Mouse (Mus musculus): ENCODE measurements around the gene Kcmf1. TPM values are rescaled to one million over a fixed set of nuclear protein-coding genes. Genes with fewer than 3 reads are reported as not detected.

Kcmf1 gene
- polyA plus RNA-seq, 1 experiment from 2014 or later = 35.1 TPM

DNA sequence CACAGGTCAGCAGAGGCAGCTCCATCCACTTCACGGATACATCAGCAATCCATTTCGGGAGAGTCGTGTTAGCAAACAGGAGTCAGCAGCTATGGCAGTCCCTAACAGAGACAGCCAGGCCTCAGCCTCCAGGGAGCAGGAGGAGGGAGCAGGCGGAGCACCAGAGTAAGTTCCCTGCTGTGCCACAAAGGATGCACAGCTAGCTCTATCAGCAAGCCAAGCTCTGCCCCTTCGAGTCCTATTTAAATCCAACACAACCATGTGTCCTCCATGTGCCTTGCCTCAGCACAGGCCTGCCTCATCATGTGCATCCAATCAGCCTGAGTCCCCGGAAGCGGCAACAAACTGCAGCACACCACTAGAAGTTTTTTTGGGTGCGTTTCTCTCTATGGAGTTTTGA is 23.6 kb upstream of the Kcmf1 start:
- WGBS = 86% methylated on average over 8 of the region's 8 CpGs
- H3K27ac ChIP-seq (replicated peaks) = no peak overlapping the region

DNA sequence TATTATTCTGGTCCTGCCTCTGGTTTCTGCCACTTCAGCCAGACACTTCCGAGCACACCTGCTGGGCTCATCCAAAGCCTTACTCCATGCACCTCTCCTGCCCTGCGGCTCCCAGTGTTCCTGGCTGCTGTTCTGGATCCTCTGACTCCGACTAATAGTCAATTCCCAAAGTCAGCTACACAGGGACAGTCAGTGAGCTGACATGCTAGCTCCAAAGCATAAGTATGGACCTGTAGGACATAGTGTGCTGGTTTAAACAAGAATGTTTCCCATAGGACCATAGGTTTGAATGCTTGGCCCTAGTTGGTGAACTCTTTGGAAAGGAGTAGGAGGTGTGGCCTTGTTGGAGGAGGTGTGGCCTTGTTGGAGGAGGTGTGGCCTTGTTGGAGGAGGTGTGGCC is 21.3 kb upstream of the Kcmf1 start:
- H3K36me3 ChIP-seq = no peaks in the 10 kb centered on the region
- 92% methylated on average over 3 of the region's 3 CpGs for WGBS

More for the DNA sequence above, 23.6 kb upstream of the Kcmf1 start:
- Histone ChIP-seq H3K36me3 (no peaks in the 10 kb centered on the region), H3K4me2 (no peak overlapping the region), H3K4me1 (replicated peaks) (no peaks in the 10 kb centered on the region), H3K4me3 (no peak overlapping the region), H3K9me3 (no peaks in the 10 kb centered on the region), H3K9ac (no peak overlapping the region), H3K27me3 (no peaks in the 10 kb centered on the region)
- no peak for ATAC-seq (ENCODE audit: low read depth)

DNA sequence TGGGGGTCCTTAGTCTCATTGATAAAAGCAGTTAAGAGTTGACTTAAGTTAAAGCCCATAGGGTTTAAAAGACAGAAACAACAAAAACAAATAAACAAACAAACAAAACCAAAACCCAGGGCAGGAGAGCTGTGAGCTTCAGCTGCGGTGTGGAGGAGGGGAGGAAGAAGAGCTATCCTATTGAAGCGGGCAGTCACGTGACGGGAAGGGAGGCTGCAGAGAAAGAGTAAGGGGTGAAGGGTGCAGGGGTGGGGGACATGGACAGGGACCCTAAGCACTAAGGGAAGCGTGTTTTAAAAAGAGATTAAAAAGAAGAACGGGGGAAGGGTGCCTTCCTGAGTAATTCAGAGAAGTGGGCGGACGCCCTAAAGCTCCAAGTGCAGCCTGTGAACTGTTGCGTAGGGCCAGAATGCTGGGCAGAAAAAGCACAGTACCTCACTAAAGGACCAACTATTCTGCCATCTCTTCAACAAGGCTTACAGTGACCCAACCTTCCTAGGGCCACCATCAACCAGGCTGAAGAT is 18.8 kb upstream of the Kcmf1 start:
- ATAC-seq (ENCODE audit: low read depth) = no peak
- Histone ChIP-seq H3K4me3 (no peak overlapping the region), H3K27me3 (no peaks in the 10 kb centered on the region), H3K4me1 (replicated peaks) (no peaks in the 10 kb centered on the region), H3K9me3 (no peaks in the 10 kb centered on the region), H3K36me3 (no peaks in the 10 kb centered on the region), H3K9ac (no peak overlapping the region), H3K4me2 (no peak overlapping the region), H3K27ac (replicated peaks) (no peak overlapping the region)
- 75% methylated on average over 9 of the region's 9 CpGs for WGBS

More for the DNA sequence above, 21.3 kb upstream of the Kcmf1 start:
- no peaks in the 10 kb centered on the region for H3K4me1 ChIP-seq (replicated peaks)
- no peaks in the 10 kb centered on the region for H3K27me3 ChIP-seq
- no peak overlapping the region for H3K4me3 ChIP-seq
- no peaks in the 10 kb centered on the region for H3K9me3 ChIP-seq
- no peak for ATAC-seq (ENCODE audit: low read depth)
- no peak overlapping the region for H3K9ac ChIP-seq
- H3K27ac ChIP-seq (replicated peaks) = no peak overlapping the region
- H3K4me2 ChIP-seq = no peak overlapping the region

DNA sequence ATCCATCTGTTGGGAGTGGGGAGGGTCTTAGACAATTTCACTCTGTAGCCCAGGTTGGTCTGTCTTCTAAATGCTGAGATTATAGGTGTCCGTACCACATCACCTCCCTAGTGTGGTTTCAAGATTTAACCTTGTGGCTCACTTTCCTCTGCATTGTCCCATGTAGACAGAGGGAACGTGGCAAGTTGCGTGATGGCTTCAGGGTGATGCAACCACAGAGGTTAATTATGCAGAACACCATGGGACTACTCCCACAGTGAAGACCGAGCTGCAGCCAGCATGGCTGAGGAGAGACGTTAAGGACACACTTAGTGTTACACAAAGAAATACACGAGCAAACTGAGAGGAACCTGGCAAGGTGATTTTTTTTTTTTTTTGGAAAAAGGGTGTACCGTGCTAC is 16.6 kb upstream of the Kcmf1 start:
- H3K9ac ChIP-seq = no peak overlapping the region
- no peak overlapping the region for H3K4me3 ChIP-seq
- no peaks in the 10 kb centered on the region for H3K36me3 ChIP-seq
- H3K4me2 ChIP-seq = no peak overlapping the region
- no peak for ATAC-seq (ENCODE audit: low read depth)
- WGBS = 86% methylated on average over 7 of the region's 7 CpGs
- no peaks in the 10 kb centered on the region for H3K4me1 ChIP-seq (replicated peaks)
- H3K27me3 ChIP-seq = no peaks in the 10 kb centered on the region
- H3K27ac ChIP-seq (replicated peaks) = no peak overlapping the region
- no peaks in the 10 kb centered on the region for H3K9me3 ChIP-seq

DNA sequence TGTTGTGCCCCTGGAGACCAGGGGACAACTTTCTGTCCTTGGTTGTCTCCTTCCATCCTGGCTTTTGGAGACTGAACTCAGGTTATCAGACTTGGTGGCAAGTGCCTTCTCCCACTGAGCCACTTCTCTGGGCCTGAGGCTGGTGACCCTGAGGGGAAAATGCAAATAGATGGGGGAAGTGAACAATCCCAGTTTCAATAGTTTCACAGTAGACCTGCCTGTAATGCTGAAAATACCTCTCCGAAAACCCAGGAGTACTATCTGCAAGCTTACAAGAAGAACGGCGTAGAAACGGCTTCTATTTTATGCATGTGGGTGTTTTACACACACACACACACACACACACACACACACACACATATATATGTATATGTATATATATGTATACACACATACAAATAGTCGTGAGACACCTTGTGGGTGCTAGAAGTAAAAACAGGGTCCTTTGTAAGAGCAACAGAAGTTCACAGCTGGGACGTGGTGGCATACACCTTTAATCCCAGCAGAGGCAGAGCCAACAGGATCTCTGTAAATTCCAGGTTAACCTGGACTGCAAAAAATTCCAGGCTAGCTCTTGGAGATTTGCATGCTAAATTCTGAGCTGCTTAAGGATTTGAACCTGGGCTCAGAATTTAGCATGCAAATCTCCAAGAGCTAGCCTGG is 14.4 kb upstream of the Kcmf1 start:
- H3K36me3 ChIP-seq = no peaks in the 10 kb centered on the region
- no peak for ATAC-seq (ENCODE audit: low read depth)
- no peaks in the 10 kb centered on the region for H3K9me3 ChIP-seq
- H3K9ac ChIP-seq = no peak overlapping the region
- H3K27me3 ChIP-seq = no peaks in the 10 kb centered on the region
- H3K4me1 ChIP-seq (replicated peaks) = no peaks in the 10 kb centered on the region
- WGBS = 79% methylated on average over 6 of the region's 6 CpGs
- no peak overlapping the region for H3K4me3 ChIP-seq
- H3K27ac ChIP-seq (replicated peaks) = no peak overlapping the region
- no peak overlapping the region for H3K4me2 ChIP-seq

DNA sequence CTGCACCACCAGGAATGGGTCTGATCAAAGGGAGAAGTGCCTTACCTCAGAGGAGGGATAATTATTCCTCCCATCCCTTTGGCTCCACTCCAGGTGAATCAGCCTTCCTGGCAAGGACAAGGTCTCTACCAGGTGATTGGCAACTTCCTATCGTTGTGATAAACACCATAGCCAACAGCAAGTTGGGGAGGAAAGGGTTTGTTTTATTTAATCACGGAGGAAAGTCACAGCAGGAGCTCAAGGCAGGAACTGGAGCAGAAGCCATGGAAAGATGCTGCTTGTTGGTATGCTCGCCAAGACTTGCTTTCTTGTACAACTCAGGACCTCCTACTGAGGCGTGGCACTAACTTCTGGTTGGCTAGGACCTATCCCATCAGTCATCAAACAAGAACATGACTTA is 11.5 kb upstream of the Kcmf1 start:
- no peak overlapping the region for H3K9ac ChIP-seq
- 66% methylated on average over 4 of the region's 4 CpGs for WGBS
- no peaks in the 10 kb centered on the region for H3K4me1 ChIP-seq (replicated peaks)
- H3K4me2 ChIP-seq = no peak overlapping the region
- no peak overlapping the region for H3K4me3 ChIP-seq
- no peaks in the 10 kb centered on the region for H3K36me3 ChIP-seq
- no peaks in the 10 kb centered on the region for H3K27me3 ChIP-seq
- no peaks in the 10 kb centered on the region for H3K9me3 ChIP-seq
- no peak overlapping the region for H3K27ac ChIP-seq (replicated peaks)
- ATAC-seq (ENCODE audit: low read depth) = no peak

DNA sequence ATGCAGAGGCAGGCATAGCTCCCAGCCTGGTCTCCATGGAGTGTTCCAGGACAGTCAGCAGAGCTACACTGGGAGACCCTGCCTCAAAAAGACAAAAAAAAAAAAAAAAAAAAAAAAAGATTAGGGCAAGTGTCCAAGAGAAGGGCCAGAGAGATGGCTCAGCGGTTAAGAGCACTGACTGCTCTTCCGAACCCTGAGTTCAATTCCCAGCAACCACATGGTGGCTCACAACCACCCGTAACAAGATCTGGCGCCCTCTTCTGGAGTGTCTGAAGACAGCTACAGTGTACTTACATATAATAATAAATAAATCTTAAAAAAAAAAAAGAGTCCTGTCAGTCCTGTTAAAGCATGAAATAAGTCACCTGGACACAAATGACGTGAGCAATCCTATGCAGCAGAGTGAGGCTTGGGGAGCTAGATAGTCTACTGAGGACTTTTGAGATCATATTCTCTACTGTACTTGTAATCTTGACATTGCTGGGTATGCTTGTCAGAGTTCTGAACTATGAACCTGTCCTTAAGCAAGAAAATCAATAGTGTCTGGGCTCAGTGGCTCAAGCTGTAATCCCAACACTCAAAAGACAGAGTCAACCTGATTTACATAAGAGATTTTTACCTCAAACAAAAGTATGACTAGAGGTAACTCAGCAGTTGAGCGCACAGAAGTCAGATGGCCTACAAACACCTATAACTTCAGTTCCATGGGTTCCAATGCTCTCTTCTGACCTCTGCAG is 2.6 kb upstream of the Kcmf1 start:
- Histone ChIP-seq H3K4me2 (no peak overlapping the region), H3K9me3 (no peaks in the 10 kb centered on the region), H3K4me1 (replicated peaks) (peaks cover 19% of the 10 kb centered on the region), H3K9ac (no peak overlapping the region), H3K27ac (replicated peaks) (no peak overlapping the region), H3K27me3 (no peaks in the 10 kb centered on the region), H3K4me3 (no peak overlapping the region), H3K36me3 (no peaks in the 10 kb centered on the region)
- 88% methylated on average over 6 of the region's 6 CpGs for WGBS
- no peak for ATAC-seq (ENCODE audit: low read depth)

DNA sequence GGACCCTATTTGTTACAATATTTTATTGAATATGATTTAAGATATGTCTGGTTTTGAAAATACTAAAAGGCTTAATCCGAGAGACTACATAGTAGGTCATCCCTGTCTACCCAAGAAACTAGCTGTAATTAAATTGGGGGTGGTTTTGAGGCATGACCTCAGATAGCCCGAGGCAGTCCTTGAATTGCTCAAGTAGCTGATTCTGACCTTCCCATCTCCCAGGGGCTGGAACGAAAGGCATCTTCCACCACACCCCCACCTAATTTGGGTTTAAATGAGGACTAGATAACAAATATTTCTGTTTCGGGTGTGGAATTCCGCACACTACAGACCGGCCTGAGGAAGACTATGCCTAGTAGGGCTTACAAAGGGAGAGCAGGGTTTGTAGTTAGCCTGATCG is 1.2 kb upstream of the Kcmf1 start:
- H3K4me3 ChIP-seq = peak overlapping the region; percentile 97
- ATAC-seq (ENCODE audit: low read depth) = no peak
- no peaks in the 10 kb centered on the region for H3K36me3 ChIP-seq
- no peaks in the 10 kb centered on the region for H3K27me3 ChIP-seq
- 54% methylated on average over 7 of the region's 7 CpGs for WGBS
- H3K9ac ChIP-seq = peak overlapping the region; percentile 99
- peak overlapping the region; percentile 66 for H3K4me2 ChIP-seq
- H3K27ac ChIP-seq (replicated peaks) = no peak overlapping the region
- peaks cover 28% of the 10 kb centered on the region for H3K4me1 ChIP-seq (replicated peaks)
- H3K9me3 ChIP-seq = no peaks in the 10 kb centered on the region

DNA sequence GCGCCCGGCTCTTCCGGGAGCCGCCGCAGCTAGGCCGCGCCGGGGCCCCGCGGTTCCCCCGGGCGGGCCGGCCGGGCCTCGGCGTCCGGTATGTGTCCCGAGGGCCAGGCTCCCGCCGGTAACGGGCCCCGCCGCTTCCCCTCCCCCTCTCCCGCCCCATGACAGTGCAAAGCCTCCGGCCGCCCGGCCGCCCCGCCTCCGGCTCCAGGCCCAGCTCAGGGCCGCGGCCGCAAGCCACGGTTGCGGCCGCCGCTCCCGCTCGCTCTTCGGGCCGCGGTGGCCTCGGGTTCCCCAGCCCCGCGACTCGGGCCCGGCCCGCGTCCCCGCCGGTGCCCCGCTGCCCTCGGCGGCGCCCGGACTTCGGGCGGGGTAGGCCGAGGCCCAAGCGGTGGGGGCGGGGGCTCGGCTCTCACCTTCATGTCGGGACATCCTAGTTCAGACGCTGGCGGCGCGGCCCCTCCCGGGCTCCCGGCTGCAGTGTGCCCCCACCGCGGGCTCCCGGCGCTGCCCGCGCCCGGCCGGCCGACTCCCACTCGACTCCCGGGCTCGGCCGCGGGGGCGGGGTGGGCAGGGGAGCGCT is 488 bp downstream of the Kcmf1 start:
- Histone ChIP-seq H3K4me2 (peak overlapping the region; percentile 66), H3K4me1 (replicated peaks) (peaks cover 33% of the 10 kb centered on the region), H3K9ac (peak overlapping the region; percentile 99), H3K27ac (replicated peaks) (peak overlapping the region; percentile 98), H3K27me3 (no peaks in the 10 kb centered on the region), H3K36me3 (no peaks in the 10 kb centered on the region), H3K9me3 (no peaks in the 10 kb centered on the region), H3K4me3 (peak overlapping the region; percentile 97)
- ATAC-seq (ENCODE audit: low read depth) = peak; percentile 72
- under 1% methylated on average over 60 of the region's 85 CpGs for WGBS

DNA sequence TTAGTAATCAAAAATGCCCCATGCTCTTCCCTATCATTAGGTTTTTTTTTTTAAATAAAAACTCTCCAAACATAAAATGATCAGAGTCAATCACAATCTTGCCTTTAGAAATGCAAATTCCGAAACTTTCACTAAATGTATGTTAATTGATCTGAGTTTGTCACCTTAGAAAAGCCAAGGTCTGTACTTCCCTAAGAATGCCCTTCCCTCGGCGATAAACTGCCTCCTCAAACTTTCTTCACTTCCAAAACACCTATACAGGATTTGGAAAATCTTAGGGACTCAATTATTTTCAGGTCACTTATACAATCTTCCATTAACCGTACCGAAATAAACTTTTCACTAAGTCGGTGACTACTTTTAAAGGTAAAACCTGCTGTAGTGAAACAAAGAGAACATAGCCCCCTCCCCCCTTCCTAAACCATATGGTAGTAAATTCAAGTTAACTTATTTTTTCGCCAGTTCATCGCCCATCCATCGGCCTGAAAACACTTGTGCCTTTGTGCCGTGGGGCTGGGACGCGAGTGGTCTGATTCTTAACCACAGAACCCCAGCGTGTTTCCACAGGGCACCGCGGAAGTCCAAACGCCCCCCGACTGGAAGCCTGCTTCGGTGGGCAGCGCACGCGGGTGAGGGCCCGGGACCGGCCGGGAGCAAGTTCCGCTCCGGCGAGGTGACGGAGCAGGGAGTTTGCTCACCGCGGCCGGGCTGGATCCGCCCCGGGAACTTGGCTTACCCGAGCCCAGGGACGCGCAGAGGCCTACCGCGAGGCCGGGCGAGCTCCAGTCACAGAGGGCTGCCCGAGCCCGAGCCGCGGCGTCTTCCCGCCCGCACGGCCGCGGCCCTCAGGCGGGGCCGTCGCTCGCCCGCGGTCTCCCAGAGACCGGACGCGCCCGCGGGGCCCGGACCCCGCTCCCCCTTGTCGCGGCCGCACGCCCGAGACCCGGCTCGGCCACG is 1.3 kb downstream of the Kcmf1 start:
- H3K4me1 ChIP-seq (replicated peaks) = peaks cover 36% of the 10 kb centered on the region
- H3K27me3 ChIP-seq = no peaks in the 10 kb centered on the region
- peak overlapping the region; percentile 98 for H3K27ac ChIP-seq (replicated peaks)
- peak; percentile 51 for ATAC-seq (ENCODE audit: low read depth)
- H3K9ac ChIP-seq = peak overlapping the region; percentile 99
- peak overlapping the region; percentile 97 for H3K4me3 ChIP-seq
- no peaks in the 10 kb centered on the region for H3K9me3 ChIP-seq
- H3K36me3 ChIP-seq = no peaks in the 10 kb centered on the region
- under 1% methylated on average over 41 of the region's 71 CpGs for WGBS
- peak overlapping the region; percentile 66 for H3K4me2 ChIP-seq

DNA sequence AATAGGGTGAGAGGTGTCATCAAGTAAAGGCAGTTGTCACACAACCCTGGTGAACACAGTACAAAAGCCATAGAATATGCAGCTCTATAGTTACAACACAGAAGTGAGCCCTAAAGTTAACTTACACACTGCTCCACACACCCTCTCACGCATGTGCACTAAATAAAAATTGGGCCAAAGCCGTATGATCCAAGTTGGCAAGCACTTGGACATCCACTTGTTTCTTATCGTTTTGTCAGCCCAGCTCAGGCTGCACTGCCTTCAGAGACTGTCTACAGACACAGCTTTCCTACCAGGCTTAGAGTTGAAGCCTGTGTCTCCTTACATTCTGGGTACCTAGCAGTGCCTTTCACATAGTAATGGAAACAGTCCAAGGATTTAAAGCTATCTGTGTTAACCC is 4.8 kb downstream of the Kcmf1 start:
- 95% methylated on average over 3 of the region's 3 CpGs for WGBS
- Histone ChIP-seq H3K9me3 (no peaks in the 10 kb centered on the region), H3K27ac (replicated peaks) (no peak overlapping the region), H3K9ac (no peak overlapping the region), H3K4me1 (replicated peaks) (peaks cover 33% of the 10 kb centered on the region), H3K27me3 (no peaks in the 10 kb centered on the region), H3K4me2 (no peak overlapping the region), H3K36me3 (no peaks in the 10 kb centered on the region), H3K4me3 (no peak overlapping the region)
- ATAC-seq (ENCODE audit: low read depth) = no peak
